Mouse (Mus musculus): ENCODE measurements at regions not wholly inside any gene's neighbourhood (a gene's known extent, or its start where the extent isn't known, plus 50 kb on each side); places are given as distances from the start of the nearest gene placed in this dataset.

DNA sequence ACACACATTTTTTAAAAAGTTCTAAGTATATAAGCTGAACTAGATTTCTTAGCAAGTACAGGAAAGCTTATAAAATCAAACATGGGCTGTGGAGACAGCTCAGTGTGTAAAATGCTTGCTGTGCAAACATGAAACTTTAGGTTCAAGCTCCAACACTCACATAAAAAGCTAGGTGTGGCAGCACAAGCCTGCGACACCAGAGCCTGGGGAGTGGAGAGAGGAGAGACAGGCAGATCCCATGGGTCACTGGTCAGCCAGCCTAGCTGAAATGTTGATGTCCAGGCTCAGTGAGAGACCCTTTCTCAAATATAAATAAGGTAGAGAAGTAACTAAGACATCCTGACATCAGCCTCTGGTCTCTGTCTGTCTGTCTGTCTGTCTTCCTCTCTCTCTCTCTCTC is 112.5 kb upstream of the Nfe2l3 start:
- H3K4me3 ChIP-seq (ENCODE audit: low read depth, low read length) = no peak overlapping the region
- WGBS = 76% methylated on average over 1 of the region's 1 CpGs
- H3K9ac ChIP-seq (replicated peaks; ENCODE audit: low read depth, low read length) = no peak overlapping the region
- no peak for ATAC-seq (ENCODE audit: low read depth)
- no peaks in the 10 kb centered on the region for H3K36me3 ChIP-seq (ENCODE audit: control insufficient read depth, insufficient read depth, low read length)
- H3K4me2 ChIP-seq (ENCODE audit: low read depth, low read length) = no peak overlapping the region
- H3K9me3 ChIP-seq (ENCODE audit: control insufficient read depth, low read length) = no peaks in the 10 kb centered on the region
- no peaks in the 10 kb centered on the region for H3K4me1 ChIP-seq (ENCODE audit: control insufficient read depth, insufficient read depth, low read length)
- no peaks in the 10 kb centered on the region for H3K27me3 ChIP-seq (ENCODE audit: control insufficient read depth, insufficient read depth, low read length)
- H3K27ac ChIP-seq (ENCODE audit: low read depth, low read length) = no peak overlapping the region

DNA sequence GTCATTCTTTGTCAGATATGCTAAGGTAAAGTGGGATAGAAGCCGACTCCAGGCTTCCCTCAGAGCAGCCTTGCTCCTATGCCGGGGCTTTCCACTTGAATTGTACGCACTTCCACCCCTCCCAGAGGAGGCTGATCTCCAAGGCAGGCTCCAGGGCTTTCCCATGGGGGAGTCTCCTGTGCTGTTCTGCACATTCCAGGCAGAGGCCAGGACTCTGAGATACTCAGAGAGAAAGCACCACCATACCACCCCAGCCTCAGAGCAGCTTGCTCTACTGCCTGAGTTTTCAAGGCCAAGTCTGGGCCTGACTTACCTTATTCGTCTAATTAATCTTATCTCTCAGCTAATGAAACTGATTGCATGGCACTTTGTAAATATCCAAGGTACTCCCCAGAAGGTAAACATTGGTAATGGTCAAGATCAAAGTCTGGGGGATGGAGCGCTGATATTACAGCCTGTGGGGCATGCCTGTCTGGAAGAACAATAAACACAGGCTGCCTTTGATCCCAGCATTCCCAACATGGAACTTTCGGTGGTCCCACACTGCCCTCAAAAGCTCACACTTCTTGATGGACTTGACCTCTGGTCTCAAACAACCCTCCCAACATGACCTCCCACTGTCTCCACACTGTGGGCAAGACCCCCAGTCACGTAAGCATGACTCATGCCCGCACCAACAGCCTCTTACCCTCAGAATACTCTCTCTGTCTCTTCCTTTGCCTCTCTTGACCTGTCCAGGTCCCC is 111.6 kb upstream of the Nfe2l3 start:
- no peak for ATAC-seq (ENCODE audit: low read depth)

DNA sequence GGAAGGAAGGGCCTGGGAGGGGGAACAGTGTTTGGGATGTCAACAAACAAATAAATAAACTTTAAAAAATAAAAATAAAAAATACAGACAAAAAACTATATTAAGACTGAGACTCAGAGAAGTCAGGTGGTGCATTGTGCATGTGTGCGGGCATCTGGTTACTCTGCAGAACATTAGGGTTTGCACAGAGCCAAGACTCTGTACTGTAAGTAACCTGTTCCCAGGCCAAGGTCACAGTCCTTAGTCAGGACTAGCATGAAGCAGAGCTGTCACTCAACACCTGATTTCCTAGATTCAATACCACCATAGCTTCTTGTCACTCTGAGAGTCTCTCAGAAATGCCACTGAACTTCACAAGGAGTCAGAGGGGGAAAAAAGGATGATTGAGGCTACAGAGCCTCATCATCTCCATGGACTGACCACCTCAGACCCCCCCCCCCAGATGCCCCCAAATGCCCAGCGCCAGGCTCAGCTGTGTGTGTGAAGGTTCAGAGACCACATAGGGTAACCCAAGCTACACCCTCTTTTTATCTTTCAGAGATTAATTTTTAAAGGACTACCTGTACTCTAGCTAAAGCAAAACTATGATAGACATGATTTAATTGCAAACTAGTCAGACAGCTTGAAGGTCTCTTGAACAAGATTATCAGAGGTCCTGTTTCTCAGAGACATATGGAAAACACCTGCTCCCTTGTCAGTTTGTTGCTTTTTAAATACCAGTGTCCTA is 106.2 kb upstream of the Nfe2l3 start:
- ATAC-seq (ENCODE audit: low read depth) = no peak
- H3K4me1 ChIP-seq (ENCODE audit: control insufficient read depth, insufficient read depth, low read length) = no peaks in the 10 kb centered on the region
- 98% methylated on average over 2 of the region's 2 CpGs for WGBS
- no peaks in the 10 kb centered on the region for H3K9me3 ChIP-seq (ENCODE audit: control insufficient read depth, low read length)
- no peak overlapping the region for H3K4me2 ChIP-seq (ENCODE audit: low read depth, low read length)
- H3K27ac ChIP-seq (ENCODE audit: low read depth, low read length) = no peak overlapping the region
- no peak overlapping the region for H3K4me3 ChIP-seq (ENCODE audit: low read depth, low read length)
- no peaks in the 10 kb centered on the region for H3K27me3 ChIP-seq (ENCODE audit: control insufficient read depth, insufficient read depth, low read length)
- no peak overlapping the region for H3K9ac ChIP-seq (replicated peaks; ENCODE audit: low read depth, low read length)
- no peaks in the 10 kb centered on the region for H3K36me3 ChIP-seq (ENCODE audit: control insufficient read depth, insufficient read depth, low read length)

More for the DNA sequence above, 111.6 kb upstream of the Nfe2l3 start:
- Histone ChIP-seq H3K4me1 (ENCODE audit: control insufficient read depth, insufficient read depth, low read length) (no peaks in the 10 kb centered on the region), H3K27me3 (ENCODE audit: control insufficient read depth, insufficient read depth, low read length) (no peaks in the 10 kb centered on the region), H3K9ac (replicated peaks; ENCODE audit: low read depth, low read length) (no peak overlapping the region), H3K36me3 (ENCODE audit: control insufficient read depth, insufficient read depth, low read length) (no peaks in the 10 kb centered on the region), H3K27ac (ENCODE audit: low read depth, low read length) (no peak overlapping the region), H3K4me2 (ENCODE audit: low read depth, low read length) (no peak overlapping the region), H3K9me3 (ENCODE audit: control insufficient read depth, low read length) (no peaks in the 10 kb centered on the region), H3K4me3 (ENCODE audit: low read depth, low read length) (no peak overlapping the region)
- 57% methylated on average over 8 of the region's 8 CpGs for WGBS

DNA sequence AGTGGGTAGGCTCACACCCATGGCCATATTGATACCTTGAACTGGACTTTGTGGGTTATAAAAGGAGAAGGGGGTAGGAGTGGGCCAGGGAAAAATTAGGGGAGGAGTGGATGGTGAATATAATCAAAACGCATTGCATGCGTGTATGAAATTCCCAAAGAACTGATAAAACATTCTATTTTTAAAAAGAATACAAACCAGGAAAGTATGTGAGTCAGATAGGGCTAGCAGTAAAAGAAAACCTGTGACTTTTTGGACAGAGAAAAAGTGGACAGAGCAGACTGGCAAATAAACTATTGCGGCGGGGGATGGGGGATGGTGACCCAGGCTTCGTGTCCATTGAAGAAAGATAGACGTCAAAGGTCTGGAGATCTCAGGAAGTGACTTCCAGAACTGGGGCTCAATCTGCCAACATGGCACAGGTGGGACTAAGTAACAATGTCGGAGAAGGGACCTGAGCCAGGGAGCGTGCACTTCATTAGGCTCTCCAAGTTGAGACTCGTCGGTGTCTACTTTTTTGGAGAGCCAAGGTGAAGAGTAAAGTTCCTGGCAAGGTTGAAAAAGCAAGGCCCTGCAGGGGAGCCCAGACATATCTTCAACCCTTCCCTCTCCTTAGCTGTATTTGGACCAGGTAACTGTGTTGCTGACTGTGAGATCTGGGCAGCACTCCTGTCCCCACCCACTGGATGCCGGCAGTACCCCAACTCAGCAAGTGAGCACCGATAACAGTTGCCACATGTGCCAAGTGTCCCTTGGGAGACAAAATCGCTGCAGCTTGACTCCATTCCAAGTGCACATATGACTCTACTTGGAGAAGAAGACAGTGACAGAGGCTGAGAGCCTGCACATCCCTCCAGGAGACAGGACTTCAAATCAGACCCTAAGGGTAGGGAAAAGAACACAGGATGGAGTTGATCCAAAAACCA is 103.1 kb upstream of the Nfe2l3 start:
- H3K9me3 ChIP-seq (ENCODE audit: control insufficient read depth, low read length) = no peaks in the 10 kb centered on the region
- H3K4me2 ChIP-seq (ENCODE audit: low read depth, low read length) = no peak overlapping the region
- no peak overlapping the region for H3K4me3 ChIP-seq (ENCODE audit: low read depth, low read length)
- no peak for ATAC-seq (ENCODE audit: low read depth)
- H3K27ac ChIP-seq (ENCODE audit: low read depth, low read length) = no peak overlapping the region
- WGBS = 86% methylated on average over 13 of the region's 13 CpGs
- no peaks in the 10 kb centered on the region for H3K36me3 ChIP-seq (ENCODE audit: control insufficient read depth, insufficient read depth, low read length)
- H3K4me1 ChIP-seq (ENCODE audit: control insufficient read depth, insufficient read depth, low read length) = no peaks in the 10 kb centered on the region
- no peaks in the 10 kb centered on the region for H3K27me3 ChIP-seq (ENCODE audit: control insufficient read depth, insufficient read depth, low read length)
- H3K9ac ChIP-seq (replicated peaks; ENCODE audit: low read depth, low read length) = no peak overlapping the region

DNA sequence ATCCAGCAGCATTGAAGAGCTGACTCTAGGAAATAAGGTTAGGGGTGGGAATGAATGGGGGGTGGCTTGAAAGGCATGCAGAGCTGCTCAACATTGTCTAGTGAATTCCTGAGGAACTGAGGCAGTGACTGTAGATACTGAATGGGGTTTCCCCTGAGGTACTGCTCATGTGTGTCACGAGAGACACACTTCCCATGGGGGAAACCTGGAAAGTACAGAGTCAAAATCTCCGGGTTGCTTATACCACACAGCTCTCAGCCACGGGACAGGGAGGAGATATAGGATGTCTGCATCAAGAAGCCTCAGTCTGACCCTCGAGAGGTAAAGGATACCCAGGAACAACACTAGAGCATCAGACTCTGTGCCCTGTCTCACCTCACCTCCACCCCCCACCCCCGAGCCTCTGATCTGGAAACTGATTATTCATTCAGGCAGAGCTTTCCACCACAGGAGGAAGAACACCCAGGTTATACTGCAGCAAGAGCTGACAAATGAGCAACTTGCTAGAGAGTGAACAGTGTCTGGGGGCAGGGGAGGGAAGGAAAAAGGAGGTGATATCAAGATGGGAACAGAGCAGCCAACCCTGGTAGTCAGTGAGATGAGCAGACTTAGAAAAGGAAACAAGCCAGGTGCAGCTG is 102.3 kb upstream of the Nfe2l3 start:
- no peaks in the 10 kb centered on the region for H3K9me3 ChIP-seq (ENCODE audit: control insufficient read depth, low read length)
- H3K4me1 ChIP-seq (ENCODE audit: control insufficient read depth, insufficient read depth, low read length) = no peaks in the 10 kb centered on the region
- no peak overlapping the region for H3K27ac ChIP-seq (ENCODE audit: low read depth, low read length)
- ATAC-seq (ENCODE audit: low read depth) = no peak
- no peak overlapping the region for H3K4me2 ChIP-seq (ENCODE audit: low read depth, low read length)
- no peaks in the 10 kb centered on the region for H3K36me3 ChIP-seq (ENCODE audit: control insufficient read depth, insufficient read depth, low read length)
- 69% methylated on average over 5 of the region's 5 CpGs for WGBS
- H3K4me3 ChIP-seq (ENCODE audit: low read depth, low read length) = no peak overlapping the region
- H3K9ac ChIP-seq (replicated peaks; ENCODE audit: low read depth, low read length) = no peak overlapping the region
- H3K27me3 ChIP-seq (ENCODE audit: control insufficient read depth, insufficient read depth, low read length) = no peaks in the 10 kb centered on the region

DNA sequence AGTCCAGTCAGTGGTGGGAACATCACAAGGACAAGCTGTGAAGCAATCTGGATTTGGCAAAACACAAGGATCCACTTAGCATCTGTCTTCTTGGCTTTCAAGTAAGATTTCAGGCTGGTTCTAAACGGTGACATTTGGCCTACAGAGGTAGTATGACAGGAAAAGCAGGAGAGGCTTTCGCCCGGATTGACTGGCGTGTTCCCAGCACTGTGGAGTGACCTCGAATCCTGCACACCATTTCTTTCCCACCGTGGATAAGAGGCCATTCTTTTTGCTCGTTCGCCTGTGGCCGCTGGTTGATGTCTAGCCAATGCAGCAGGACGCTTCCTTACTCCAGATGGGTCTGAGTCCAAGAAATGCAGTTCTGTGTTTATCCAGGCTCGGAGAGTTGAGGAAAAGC is 99.6 kb upstream of the Nfe2l3 start:
- WGBS = 58% methylated on average over 11 of the region's 11 CpGs
- no peak overlapping the region for H3K4me2 ChIP-seq (ENCODE audit: low read depth, low read length)

DNA sequence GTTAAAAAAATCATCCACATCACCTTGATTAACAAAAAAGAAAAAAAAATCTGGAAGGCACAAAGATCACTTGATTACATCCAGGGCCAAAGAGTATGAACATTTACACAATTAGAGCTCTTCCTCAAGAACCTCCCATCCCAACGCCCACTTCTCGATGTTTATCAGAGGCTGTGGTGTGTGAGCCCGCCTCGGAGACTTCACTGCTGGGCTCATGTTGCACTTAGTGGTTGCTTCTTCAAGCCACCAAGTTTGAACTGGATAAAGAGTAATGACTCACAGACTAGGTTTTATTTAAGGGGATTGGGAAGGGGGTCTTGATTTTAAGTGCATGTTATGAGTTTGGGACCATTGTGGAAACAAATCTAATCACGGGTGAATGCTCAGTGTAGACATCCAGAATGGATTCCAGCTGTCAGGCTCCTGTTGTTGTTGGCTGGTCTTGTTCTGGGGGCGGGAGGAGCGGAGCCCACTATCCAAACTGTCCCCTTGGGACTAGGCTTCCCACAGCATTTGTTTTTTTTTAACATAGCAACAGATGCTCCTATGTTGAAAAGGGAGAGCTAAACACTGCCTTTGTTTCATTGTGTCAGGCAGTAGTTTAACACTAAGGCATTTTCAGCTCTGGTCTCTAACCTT is 98.6 kb upstream of the Nfe2l3 start:
- no peaks in the 10 kb centered on the region for H3K4me1 ChIP-seq (ENCODE audit: control insufficient read depth, insufficient read depth, low read length)
- H3K27me3 ChIP-seq (ENCODE audit: control insufficient read depth, insufficient read depth, low read length) = no peaks in the 10 kb centered on the region
- H3K4me2 ChIP-seq (ENCODE audit: low read depth, low read length) = no peak overlapping the region
- no peaks in the 10 kb centered on the region for H3K36me3 ChIP-seq (ENCODE audit: control insufficient read depth, insufficient read depth, low read length)
- no peaks in the 10 kb centered on the region for H3K9me3 ChIP-seq (ENCODE audit: control insufficient read depth, low read length)
- no peak for ATAC-seq (ENCODE audit: low read depth)
- H3K9ac ChIP-seq (replicated peaks; ENCODE audit: low read depth, low read length) = no peak overlapping the region
- 54% methylated on average over 7 of the region's 7 CpGs for WGBS
- no peak overlapping the region for H3K4me3 ChIP-seq (ENCODE audit: low read depth, low read length)
- H3K27ac ChIP-seq (ENCODE audit: low read depth, low read length) = 0 out of 2 replicates have a peak overlapping the region, but pooled peaks have one; percentile 35

More for the DNA sequence above, 99.6 kb upstream of the Nfe2l3 start:
- Histone ChIP-seq H3K4me1 (ENCODE audit: control insufficient read depth, insufficient read depth, low read length) (no peaks in the 10 kb centered on the region), H3K4me3 (ENCODE audit: low read depth, low read length) (no peak overlapping the region), H3K27me3 (ENCODE audit: control insufficient read depth, insufficient read depth, low read length) (no peaks in the 10 kb centered on the region), H3K9me3 (ENCODE audit: control insufficient read depth, low read length) (no peaks in the 10 kb centered on the region), H3K9ac (replicated peaks; ENCODE audit: low read depth, low read length) (no peak overlapping the region), H3K36me3 (ENCODE audit: control insufficient read depth, insufficient read depth, low read length) (no peaks in the 10 kb centered on the region), H3K27ac (ENCODE audit: low read depth, low read length) (no peak overlapping the region)
- ATAC-seq (ENCODE audit: low read depth) = no peak

DNA sequence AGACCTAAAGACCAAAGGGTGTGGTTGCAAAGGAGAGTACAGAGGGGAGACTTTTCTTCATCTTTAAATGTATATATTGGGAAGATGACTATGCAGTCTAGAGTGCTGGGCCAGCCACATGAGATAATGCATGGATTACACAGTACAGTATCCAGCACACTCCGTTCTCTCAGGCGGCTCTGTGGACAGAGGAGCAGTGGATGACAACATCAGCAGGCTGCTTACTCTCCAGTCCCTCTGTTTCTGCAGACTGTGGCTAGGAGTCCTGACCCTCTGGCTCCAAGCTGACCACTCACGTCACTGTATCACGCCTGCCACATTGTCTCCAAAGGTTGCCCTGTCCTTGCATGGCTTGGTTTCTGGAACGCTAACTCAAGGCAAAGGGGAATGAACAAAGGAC is 97.2 kb upstream of the Nfe2l3 start:
- Histone ChIP-seq H3K4me3 (ENCODE audit: low read depth, low read length) (no peak overlapping the region), H3K36me3 (ENCODE audit: control insufficient read depth, insufficient read depth, low read length) (no peaks in the 10 kb centered on the region), H3K9me3 (ENCODE audit: control insufficient read depth, low read length) (no peaks in the 10 kb centered on the region), H3K4me1 (ENCODE audit: control insufficient read depth, insufficient read depth, low read length) (no peaks in the 10 kb centered on the region), H3K9ac (replicated peaks; ENCODE audit: low read depth, low read length) (no peak overlapping the region), H3K4me2 (ENCODE audit: low read depth, low read length) (no peak overlapping the region), H3K27me3 (ENCODE audit: control insufficient read depth, insufficient read depth, low read length) (no peaks in the 10 kb centered on the region), H3K27ac (ENCODE audit: low read depth, low read length) (no peak overlapping the region)
- 77% methylated on average over 5 of the region's 5 CpGs for WGBS
- no peak for ATAC-seq (ENCODE audit: low read depth)
